Mouse (Mus musculus) embryonic facial prominence, embryonic 11.5 days (tissue): Measurements from ENCODE around the gene Ccl6. TPM values are rescaled to one million over a fixed set of nuclear protein-coding genes. Genes with fewer than 3 reads are reported as not detected.

Experiments used
- ATAC-seq: fragments of 200-750 bp; cut with Nextera tagmentation; replicated peaks from 2 replicates; pipeline ENCODE4 v1.8.0; 2017; ENCODE audit warnings: low read depth; ENCODE audit not compliant: insufficient number of reproducible peaks, low FRiP score, low TSS enrichment
- DNase-seq: peaks from one replicate; pipeline ENCODE4 v3.0.0-alpha.2; 2015; ENCODE audit warnings: low spot score
- H3K27ac ChIP-seq: fragments of 300-500 bp; sonication (generic); replicated peaks from 2 replicates; pipeline ENCODE4 v1.5.1; 2014; ENCODE audit warnings: mild to moderate bottlenecking, low read depth, low read length, control low read depth
- H3K27me3 ChIP-seq: fragments of 300-500 bp; sonication (generic); 2 replicates; pipeline ENCODE4 v1.6.1; 2014; ENCODE audit warnings: mild to moderate bottlenecking, low read length, moderate library complexity, mixed read lengths; ENCODE audit not compliant: control insufficient read depth, insufficient read depth
- H3K36me3 ChIP-seq: fragments of 300-500 bp; sonication (generic); replicated peaks from 2 replicates; pipeline ENCODE4 v1.6.1; 2014; ENCODE audit warnings: low read depth, mild to moderate bottlenecking, low read length, moderate library complexity, mixed read lengths; ENCODE audit not compliant: control insufficient read depth, insufficient read depth
- H3K4me1 ChIP-seq: fragments of 300-500 bp; sonication (generic); 2 replicates; pipeline ENCODE4 v1.6.1; 2014; ENCODE audit warnings: low read length, mixed read lengths; ENCODE audit not compliant: control insufficient read depth, insufficient read depth
- H3K4me2 ChIP-seq: fragments of 300-500 bp; sonication (generic); 2 replicates; pipeline ENCODE4 v1.6.1; 2014; ENCODE audit warnings: low read depth, mild to moderate bottlenecking, control low read depth, low read length, moderate library complexity
- H3K4me3 ChIP-seq: fragments of 300-500 bp; sonication (generic); 2 replicates; pipeline ENCODE4 v1.5.1; 2014; ENCODE audit warnings: low read depth, low read length, control low read depth
- H3K9ac ChIP-seq: fragments of 300-500 bp; sonication (generic); replicated peaks from 2 replicates; pipeline ENCODE4 v1.6.1; 2014; ENCODE audit warnings: mild to moderate bottlenecking, control low read depth, low read length
- H3K9me3 ChIP-seq: fragments of 300-500 bp; sonication (generic); replicated peaks from 2 replicates; pipeline ENCODE4 v1.6.1; 2016; ENCODE audit warnings: mild to moderate bottlenecking, low read length, inconsistent platforms, mixed read lengths; ENCODE audit not compliant: control insufficient read depth
- whole genome bisulfite sequencing: fragments of 180-500 bp; shearing (Covaris S2); extraction: QIAGEN DNeasy Blood & Tissue Kit; methylation state at CpG from one replicate; pipeline ENCODE4 v1.1.7; 2014; 5-methylcytosine and 5-hydroxymethylcytosine counted together
- polyA plus RNA-seq: library from polyadenylated mRNA; unstranded; fragments of >200 nt; fragmentation: Nextera tagmentation; extraction: Ambion mirVana; gene quantifications from 2 replicates; pipeline ENCODE4 v1.2.1, GENCODE M21; 2014

Gene Ccl6
- polyA plus RNA-seq, 1 experiment from 2014 or later, result 3.1 TPM

- H3K4me3 ChIP-seq, result no peak overlapping the region
- H3K4me1 ChIP-seq, result no peaks in the 10 kb centered on the region
- H3K9me3 ChIP-seq, result no peaks in the 10 kb centered on the region
- no peak for ATAC-seq
- WGBS, result 61% methylated on average over 4 of the region's 4 CpGs
- no peak overlapping the region for H3K9ac ChIP-seq
- no peaks in the 10 kb centered on the region for H3K27me3 ChIP-seq
- H3K27ac ChIP-seq, result no peak overlapping the region
- no peak for DNase-seq
- no peak overlapping the region for H3K4me2 ChIP-seq
- no peaks in the 10 kb centered on the region for H3K36me3 ChIP-seq
These were observed 39.9 kb upstream of the Ccl6 start for GRCm38 (mm10) chr11:83632744-83633143.

DNA sequence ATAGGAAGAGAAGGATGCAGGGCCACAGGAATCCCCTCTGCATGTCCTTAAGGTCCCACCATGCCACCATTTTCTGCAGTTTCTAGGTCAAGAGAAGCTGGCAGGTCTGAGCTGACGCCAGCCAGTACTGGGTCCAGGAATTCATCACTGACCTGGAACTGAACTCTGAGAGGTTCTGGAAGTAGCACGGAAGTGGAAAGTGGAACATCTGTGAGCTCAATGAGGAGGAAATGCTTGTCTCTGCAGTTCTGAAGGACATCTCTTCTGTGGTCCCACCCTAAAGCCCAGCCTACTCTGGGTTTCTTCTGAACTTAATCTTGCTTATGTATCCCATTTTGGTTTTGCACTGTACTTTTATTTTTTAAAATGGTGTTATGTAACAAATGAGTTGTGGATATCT, 38.2 kb upstream of the Ccl6 start:
- ATAC-seq (no peak), DNase-seq (no peak)
- no peaks in the 10 kb centered on the region for H3K27me3 ChIP-seq
- WGBS, result 76% methylated on average over 2 of the region's 2 CpGs
- H3K4me2 ChIP-seq, result no peak overlapping the region
- H3K9me3 ChIP-seq, result no peaks in the 10 kb centered on the region
- no peak overlapping the region for H3K27ac ChIP-seq
- H3K36me3 ChIP-seq, result no peaks in the 10 kb centered on the region
- no peak overlapping the region for H3K9ac ChIP-seq
- no peak overlapping the region for H3K4me3 ChIP-seq
- H3K4me1 ChIP-seq, result no peaks in the 10 kb centered on the region

- Histone ChIP-seq H3K4me3 (no peak overlapping the region), H3K4me2 (no peak overlapping the region), H3K9ac (no peak overlapping the region), H3K9me3 (no peaks in the 10 kb centered on the region), H3K27ac (no peak overlapping the region), H3K36me3 (no peaks in the 10 kb centered on the region), H3K4me1 (no peaks in the 10 kb centered on the region), H3K27me3 (no peaks in the 10 kb centered on the region)
- DNase-seq (no peak), ATAC-seq (no peak)
- 90% methylated on average over 1 of the region's 1 CpGs for WGBS
These were observed 37.7 kb upstream of the Ccl6 start for GRCm38 (mm10) chr11:83630630-83631029.

DNA sequence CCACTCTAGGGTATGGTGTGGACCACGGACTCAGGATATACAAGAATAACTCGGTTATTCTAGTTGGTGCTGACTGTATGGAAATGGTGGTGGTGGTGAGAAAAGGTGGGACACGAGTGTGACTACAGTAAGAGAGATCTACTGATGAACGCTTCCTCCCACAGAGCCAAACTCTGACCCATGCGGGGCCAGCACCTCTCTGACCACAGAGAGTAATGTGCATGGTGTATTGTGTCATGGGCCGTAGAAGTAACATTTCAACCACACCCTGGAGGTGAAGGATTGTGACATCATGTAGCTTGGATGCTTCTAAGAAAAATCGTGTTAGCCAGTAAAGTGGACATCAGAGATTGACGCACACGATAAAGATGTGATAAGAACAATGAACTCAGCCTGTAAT, 35.9 kb upstream of the Ccl6 start:
- H3K27me3 ChIP-seq, result no peaks in the 10 kb centered on the region
- no peaks in the 10 kb centered on the region for H3K9me3 ChIP-seq
- no peaks in the 10 kb centered on the region for H3K4me1 ChIP-seq
- H3K4me2 ChIP-seq, result no peak overlapping the region
- no peak overlapping the region for H3K27ac ChIP-seq
- ATAC-seq (no peak), DNase-seq (no peak)
- no peaks in the 10 kb centered on the region for H3K36me3 ChIP-seq
- H3K4me3 ChIP-seq, result no peak overlapping the region
- no peak overlapping the region for H3K9ac ChIP-seq
- 87% methylated on average over 9 of the region's 9 CpGs for WGBS

- Histone ChIP-seq H3K9me3 (no peaks in the 10 kb centered on the region), H3K27ac (no peak overlapping the region), H3K36me3 (no peaks in the 10 kb centered on the region), H3K9ac (no peak overlapping the region), H3K4me3 (no peak overlapping the region), H3K27me3 (no peaks in the 10 kb centered on the region), H3K4me1 (no peaks in the 10 kb centered on the region), H3K4me2 (no peak overlapping the region)
- WGBS, result 88% methylated on average over 3 of the region's 3 CpGs
- DNase-seq (no peak), ATAC-seq (no peak)
These were observed 30.7 kb upstream of the Ccl6 start for GRCm38 (mm10) chr11:83623586-83623985.

- H3K9me3 ChIP-seq, result no peaks in the 10 kb centered on the region
- H3K4me1 ChIP-seq, result no peaks in the 10 kb centered on the region
- ATAC-seq (no peak), DNase-seq (no peak)
- no peaks in the 10 kb centered on the region for H3K27me3 ChIP-seq
- no peaks in the 10 kb centered on the region for H3K36me3 ChIP-seq
- no peak overlapping the region for H3K4me3 ChIP-seq
- no peak overlapping the region for H3K27ac ChIP-seq
- 90% methylated on average over 1 of the region's 1 CpGs for WGBS
- H3K9ac ChIP-seq, result no peak overlapping the region
- H3K4me2 ChIP-seq, result no peak overlapping the region
These were observed 26.1 kb upstream of the Ccl6 start for GRCm38 (mm10) chr11:83619037-83619436.

- Histone ChIP-seq H3K4me3 (no peak overlapping the region), H3K4me1 (no peaks in the 10 kb centered on the region), H3K4me2 (no peak overlapping the region), H3K27me3 (no peaks in the 10 kb centered on the region), H3K9ac (no peak overlapping the region), H3K36me3 (no peaks in the 10 kb centered on the region), H3K27ac (no peak overlapping the region), H3K9me3 (no peaks in the 10 kb centered on the region)
- ATAC-seq (no peak), DNase-seq (no peak)
- 66% methylated on average over 5 of the region's 5 CpGs for WGBS
These were observed 25.4 kb upstream of the Ccl6 start for GRCm38 (mm10) chr11:83618238-83618637.

DNA sequence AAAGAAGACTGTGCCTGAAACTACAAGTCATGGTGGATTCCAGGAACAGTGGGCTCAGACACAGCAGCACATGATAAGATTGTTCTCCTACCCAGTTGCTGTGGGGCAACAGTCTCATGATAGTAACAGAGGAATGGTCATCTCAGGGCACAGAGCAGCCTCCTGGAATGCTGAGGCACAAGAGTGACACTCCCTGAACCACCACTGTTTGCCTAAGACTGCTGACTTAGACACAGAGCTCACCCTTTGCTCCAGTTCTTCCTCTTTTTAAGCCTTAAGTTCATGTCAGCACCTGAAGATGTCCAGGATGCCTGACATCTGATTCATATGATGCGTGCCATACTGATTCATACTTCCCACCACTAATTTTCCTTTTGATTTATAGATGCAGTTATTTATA, 23.7 kb upstream of the Ccl6 start:
- WGBS, result 88% methylated on average over 1 of the region's 1 CpGs
- no peak overlapping the region for H3K4me2 ChIP-seq
- H3K27me3 ChIP-seq, result no peaks in the 10 kb centered on the region
- no peak overlapping the region for H3K4me3 ChIP-seq
- H3K9ac ChIP-seq, result no peak overlapping the region
- no peak overlapping the region for H3K27ac ChIP-seq
- H3K4me1 ChIP-seq, result no peaks in the 10 kb centered on the region
- no peaks in the 10 kb centered on the region for H3K9me3 ChIP-seq
- ATAC-seq, result no peak
- no peak for DNase-seq
- no peaks in the 10 kb centered on the region for H3K36me3 ChIP-seq
